Mouse (Mus musculus): ENCODE results near the gene Pam16. TPM values are rescaled to one million over a fixed set of nuclear protein-coding genes. Genes with fewer than 3 reads are reported as not detected.

Pam16 gene
- polyA plus RNA-seq, 1 experiment from 2014 or later, result 99.1 TPM

Other genes with a start within 250 kb of the Pam16 start
- 1.2 and 1.3 TPM in 2 replicates for gene Adcy9, start 204.5 kb downstream of the Pam16 start, polyA plus RNA-seq (2014; fragmentation: Nextera tagmentation; extraction: Ambion mirVana)
- 20.0 and 20.9 TPM in 2 replicates for gene Srl, start 83.2 kb downstream of the Pam16 start, polyA plus RNA-seq (2014; fragmentation: Nextera tagmentation; extraction: Ambion mirVana)
- 18.2 and 18.9 TPM in 2 replicates for gene Tfap4, start 65.1 kb downstream of the Pam16 start, polyA plus RNA-seq (2014; fragmentation: Nextera tagmentation; extraction: Ambion mirVana)
- gene Glis2, start 30.3 kb downstream of the Pam16 start, polyA plus RNA-seq (2014; fragmentation: Nextera tagmentation; extraction: Ambion mirVana), result 16.6 and 27.2 TPM in 2 replicates
- gene Vasn, start 15.0 kb upstream of the Pam16 start, polyA plus RNA-seq (2014; fragmentation: Nextera tagmentation; extraction: Ambion mirVana), result 6.1 and 7.0 TPM in 2 replicates
- gene Dnaja3, start 15.0 kb upstream of the Pam16 start, polyA plus RNA-seq (2014; fragmentation: Nextera tagmentation; extraction: Ambion mirVana), result 53.4 and 57.0 TPM in 2 replicates
- gene Coro7, start 54.8 kb upstream of the Pam16 start, polyA plus RNA-seq (2014; fragmentation: Nextera tagmentation; extraction: Ambion mirVana), result 13.6 TPM in 2 replicates
- 174 and 191 TPM in 2 replicates for gene Nmral1, start 94.4 kb upstream of the Pam16 start, polyA plus RNA-seq (2014; fragmentation: Nextera tagmentation; extraction: Ambion mirVana)
- gene Hmox2, start 101.4 kb upstream of the Pam16 start, polyA plus RNA-seq (2014; fragmentation: Nextera tagmentation; extraction: Ambion mirVana), result 82.2 and 82.7 TPM in 2 replicates
- 85.7 and 85.8 TPM in 2 replicates for gene Cdip1, start 165.3 kb upstream of the Pam16 start, polyA plus RNA-seq (2014; fragmentation: Nextera tagmentation; extraction: Ambion mirVana)
- 0.29 TPM in 1 of 2 replicates, not detected in the other for gene 4930562C15Rik, start 210.4 kb upstream of the Pam16 start, polyA plus RNA-seq (2014; fragmentation: Nextera tagmentation; extraction: Ambion mirVana)

Data from midbrain, embryonic 11.5 days (tissue).